Mouse (Mus musculus) lung, adult 2 months (tissue): ENCODE data around the gene Vdac1. TPM values are rescaled to one million over a fixed set of nuclear protein-coding genes. Genes with fewer than 3 reads are reported as not detected.

Experiments used
- DNase-seq: peaks from one replicate; pipeline ENCODE4 v3.0.0; 2022
- H3K4me1 ChIP-seq: fragments of 200-500 bp; 2 replicates; pipeline ENCODE4 v1.6.1; 2011; ENCODE audit warnings: low read length; ENCODE audit not compliant: control insufficient read depth, insufficient read depth
- H3K4me3 ChIP-seq: fragments of 200-500 bp; replicated peaks from 2 replicates; pipeline ENCODE3; 2011; ENCODE audit warnings: low read depth, mild to moderate bottlenecking, control low read depth, low read length; ENCODE audit errors: extremely low read depth
- CTCF ChIP-seq: fragments of 200-500 bp; IDR thresholded peaks from 2 replicates; pipeline ENCODE4 v1.5.1; 2011; ENCODE audit warnings: mild to moderate bottlenecking, low read length, control low read depth; ENCODE audit not compliant: insufficient read depth
- POLR2A ChIP-seq: fragments of 200-500 bp; IDR thresholded peaks from 2 replicates; pipeline ENCODE4 v1.6.1; 2011; ENCODE audit warnings: low read depth, mild to moderate bottlenecking, control low read depth, low read length, borderline replicate concordance; ENCODE audit errors: extremely low read depth
- WGBS: fragments of 180-500 bp; shearing (Covaris S2); methylation state at CpG from one replicate; pipeline ENCODE4 v1.1.7; 2018; 5-methylcytosine and 5-hydroxymethylcytosine counted together
- polyA plus RNA-seq: library from polyadenylated mRNA; depleted of rRNA; stranded (reverse); fragments of >200 nt; gene quantifications from 2 replicates; pipeline ENCODE4 v1.2.3, GENCODE M21; 2012

Vdac1 gene
- polyA plus RNA-seq, 1 experiment: 65.1 TPM

GRCm38 (mm10) chr11:52332421-52333118 is 28.1 kb upstream of the Vdac1 start:
- DNase-seq: no peak
- Histone ChIP-seq H3K4me1 (no peaks in the 10 kb centered on the region), H3K4me3 (no peak overlapping the region)
- 34% methylated on average over 16 of the region's 16 CpGs for WGBS
- no peak for TF ChIP-seq CTCF
- no peak for TF ChIP-seq POLR2A

- H3K4me3 ChIP-seq: no peak overlapping the region
- no peak for TF ChIP-seq CTCF
- no peak for TF ChIP-seq POLR2A
- no peak for DNase-seq
- 70% methylated on average over 13 of the region's 13 CpGs for WGBS
- peaks cover 3% of the 10 kb centered on the region; the same call in 1 of the 2 replicates for H3K4me1 ChIP-seq
Observed at GRCm38 (mm10) chr11:52333616-52334015, 27.0 kb upstream of the Vdac1 start.

- DNase-seq: no peak
- WGBS: 79% methylated on average over 4 of the region's 4 CpGs
- TF ChIP-seq POLR2A (no peak), CTCF (no peak)
- Histone ChIP-seq H3K4me3 (no peak overlapping the region), H3K4me1 (peaks cover 5% of the 10 kb centered on the region; the same call in 1 of the 2 replicates)
Observed at GRCm38 (mm10) chr11:52335263-52335662, 25.4 kb upstream of the Vdac1 start.

GRCm38 (mm10) chr11:52335924-52336323 is 24.7 kb upstream of the Vdac1 start:
- H3K4me1 ChIP-seq: peaks cover 5% of the 10 kb centered on the region; the same call in 1 of the 2 replicates
- TF ChIP-seq POLR2A (no peak), CTCF (no peak)
- no peak for DNase-seq
- 34% methylated on average over 7 of the region's 7 CpGs for WGBS
- no peak overlapping the region for H3K4me3 ChIP-seq

- H3K4me3 ChIP-seq: no peak overlapping the region
- TF ChIP-seq CTCF: no peak
- no peak for TF ChIP-seq POLR2A
- peaks cover 5% of the 10 kb centered on the region; the same call in 1 of the 2 replicates for H3K4me1 ChIP-seq
- 46% methylated on average over 10 of the region's 10 CpGs for WGBS
- no peak for DNase-seq
Observed at GRCm38 (mm10) chr11:52337651-52338295, 22.9 kb upstream of the Vdac1 start.

- 50% methylated on average over 3 of the region's 3 CpGs for WGBS
Observed at GRCm38 (mm10) chr11:52338351-52338750, 22.3 kb upstream of the Vdac1 start.

GRCm38 (mm10) chr11:52339098-52339497 is 21.6 kb upstream of the Vdac1 start:
- H3K4me3 ChIP-seq: no peak overlapping the region
- peaks cover 5% of the 10 kb centered on the region; the same call in 1 of the 2 replicates for H3K4me1 ChIP-seq
- no peak for DNase-seq
- WGBS: 96% methylated on average over 4 of the region's 4 CpGs
- TF ChIP-seq POLR2A (no peak), CTCF (no peak)

More at GRCm38 (mm10) chr11:52338351-52338750, 22.3 kb upstream of the Vdac1 start:
- TF ChIP-seq POLR2A: no peak
- no peak for TF ChIP-seq CTCF
- peaks cover 5% of the 10 kb centered on the region; the same call in 1 of the 2 replicates for H3K4me1 ChIP-seq
- no peak for DNase-seq
- H3K4me3 ChIP-seq: no peak overlapping the region

GRCm38 (mm10) chr11:52339512-52339911 is 21.1 kb upstream of the Vdac1 start:
- WGBS: 92% methylated on average over 12 of the region's 12 CpGs
- TF ChIP-seq POLR2A: no peak
- no peak for TF ChIP-seq CTCF
- DNase-seq: no peak
- no peak overlapping the region for H3K4me3 ChIP-seq
- H3K4me1 ChIP-seq: peaks cover 5% of the 10 kb centered on the region; the same call in 1 of the 2 replicates

- no peak for DNase-seq
- TF ChIP-seq POLR2A: no peak
- TF ChIP-seq CTCF: no peak
- Histone ChIP-seq H3K4me1 (peaks cover 5% of the 10 kb centered on the region; the same call in 1 of the 2 replicates), H3K4me3 (no peak overlapping the region)
- 87% methylated on average over 12 of the region's 12 CpGs for WGBS
Observed at GRCm38 (mm10) chr11:52340123-52340864, 20.4 kb upstream of the Vdac1 start.
